Mouse (Mus musculus): ENCODE measurements around the gene Mrpl36. TPM values are rescaled to one million over a fixed set of nuclear protein-coding genes. Genes with fewer than 3 reads are reported as not detected.

Gene Mrpl36
- total RNA-seq (2017) = 40.0 and 53.1 TPM in 2 replicates

DNA sequence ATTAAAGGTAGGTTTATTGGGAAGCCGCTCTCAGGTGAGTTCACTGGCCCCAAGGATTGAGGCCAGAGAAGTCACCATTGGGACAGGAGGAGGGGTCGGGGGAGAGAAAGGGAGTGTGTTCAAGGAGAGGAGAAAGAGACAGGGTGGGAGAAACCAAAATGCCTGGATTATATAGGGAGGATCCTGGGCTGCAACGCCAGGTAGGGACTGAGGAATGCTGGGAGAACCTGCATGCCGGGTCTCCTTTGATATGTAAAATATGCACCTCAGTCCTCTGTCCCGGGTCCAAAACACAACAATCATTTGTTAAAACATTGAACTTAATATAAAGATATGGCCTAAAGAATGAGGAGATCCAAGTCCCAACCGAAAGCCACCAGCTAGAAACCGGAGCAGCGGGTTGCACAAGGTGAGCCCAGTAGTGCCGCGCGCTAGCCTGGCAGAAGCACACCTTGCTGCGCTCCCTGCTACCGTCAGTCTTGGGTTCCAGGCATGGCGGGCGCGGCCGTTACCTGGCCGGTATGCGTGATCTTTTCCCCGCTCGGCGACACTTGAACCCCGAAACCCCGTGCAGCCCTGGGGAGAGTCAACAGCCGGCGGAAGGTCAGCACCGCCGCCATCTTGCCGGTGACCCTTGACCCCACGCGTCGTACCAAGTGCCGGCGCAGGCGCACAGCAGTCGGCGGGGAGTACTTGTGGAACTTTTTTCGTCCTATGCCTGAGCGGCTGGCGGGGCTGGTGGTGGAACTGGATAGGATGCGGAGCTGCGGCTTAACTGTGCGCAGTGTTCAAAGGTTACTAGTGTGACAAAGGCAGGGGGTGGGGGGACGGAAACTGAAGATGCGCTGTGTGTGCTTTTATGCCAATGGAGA is at the start of gene Mrpl36, which contains the start of gene Ndufs6:
Gene Mrpl36 (plus strand): TSS at position 687 of the 872 bp plus-strand sequence.
Gene Ndufs6 (minus strand): TSS at position 716 of the 872 bp plus-strand sequence.
- peak; percentile 86 for ATAC-seq (replicated peaks; ENCODE audit: low read depth, poor library complexity, severe bottlenecking)

DNA sequence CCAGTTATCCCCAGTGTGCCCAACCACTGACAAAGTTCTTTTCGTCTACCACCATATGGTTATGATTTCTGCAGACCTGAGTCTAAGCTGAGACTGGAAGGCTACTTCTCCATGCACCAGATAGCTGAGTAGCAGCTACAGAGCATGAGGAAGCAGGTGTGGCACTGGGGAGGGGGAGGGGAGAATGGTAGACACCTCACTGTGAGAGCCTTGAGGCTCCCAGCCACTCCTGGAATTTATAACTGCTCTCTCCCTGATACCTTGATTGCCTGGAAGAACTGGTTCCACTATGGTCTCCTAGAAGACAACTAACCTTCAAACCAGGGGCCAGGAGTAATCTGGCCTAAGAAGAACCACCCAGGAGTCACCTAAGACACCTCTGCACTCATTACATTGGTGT is 49.1 kb upstream of the Mrpl36 start:
- ATAC-seq (replicated peaks; ENCODE audit: low read depth, poor library complexity, severe bottlenecking) = no peak

DNA sequence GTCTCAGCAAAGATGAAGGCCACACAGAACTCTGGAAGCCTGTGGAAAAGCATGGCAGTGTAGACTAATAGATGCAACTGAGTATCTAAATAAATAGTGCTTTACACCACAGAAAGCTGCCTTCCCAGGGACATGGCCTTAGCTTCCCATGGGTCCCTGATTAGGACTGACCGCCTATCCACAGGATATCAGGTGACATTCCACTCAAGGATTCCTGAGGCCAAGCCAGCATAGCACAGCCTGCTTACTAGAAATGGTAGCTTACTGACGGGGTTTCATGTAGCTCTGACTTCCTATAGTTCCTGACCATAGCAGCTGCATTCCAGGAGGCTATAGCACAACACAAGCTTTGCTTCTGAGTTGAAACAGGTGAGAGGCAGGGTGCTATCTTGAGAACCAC is 45.9 kb upstream of the Mrpl36 start:
- no peak for ATAC-seq (replicated peaks; ENCODE audit: low read depth, poor library complexity, severe bottlenecking)

DNA sequence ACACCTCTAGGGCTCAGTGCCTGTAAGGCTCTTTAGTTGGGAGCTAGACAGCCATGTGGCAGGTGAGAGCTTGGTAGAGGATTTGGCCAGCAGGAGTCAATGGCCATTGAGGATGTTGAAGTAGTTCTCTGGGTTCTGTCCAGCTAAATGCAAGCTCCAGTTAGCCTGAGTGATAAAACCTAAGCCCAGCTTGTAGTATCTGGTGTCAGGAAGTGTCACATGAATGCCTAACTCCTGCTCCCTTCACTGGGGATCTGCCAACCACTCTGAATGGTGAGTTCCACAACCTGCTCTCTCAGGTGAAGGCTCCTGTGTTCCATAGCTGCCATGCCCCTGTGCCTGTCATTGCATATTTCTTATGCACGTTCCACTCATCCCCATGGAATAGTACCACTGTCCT is 44.8 kb upstream of the Mrpl36 start:
- no peak for ATAC-seq (replicated peaks; ENCODE audit: low read depth, poor library complexity, severe bottlenecking)

DNA sequence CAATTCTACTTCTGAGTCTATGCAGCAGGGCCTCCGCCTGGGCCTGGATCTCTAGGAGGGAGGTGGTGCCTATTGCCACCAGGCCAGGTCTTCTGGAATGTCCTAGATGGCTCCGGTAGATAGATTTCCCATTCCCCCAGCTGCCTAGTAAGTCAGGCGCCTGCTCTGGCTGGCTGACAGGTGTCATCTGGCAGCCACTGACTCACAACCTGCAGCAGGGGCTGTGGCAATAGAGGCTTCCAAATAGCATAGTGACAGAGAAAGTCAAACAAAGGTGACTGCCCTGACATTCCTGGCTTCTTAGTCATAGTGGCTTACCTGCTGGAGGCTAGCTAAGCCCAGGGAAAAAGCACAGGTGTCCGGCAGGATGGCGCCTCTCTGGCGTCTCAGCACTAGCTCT is 38.1 kb upstream of the Mrpl36 start:
- ATAC-seq (replicated peaks; ENCODE audit: low read depth, poor library complexity, severe bottlenecking) = no peak

DNA sequence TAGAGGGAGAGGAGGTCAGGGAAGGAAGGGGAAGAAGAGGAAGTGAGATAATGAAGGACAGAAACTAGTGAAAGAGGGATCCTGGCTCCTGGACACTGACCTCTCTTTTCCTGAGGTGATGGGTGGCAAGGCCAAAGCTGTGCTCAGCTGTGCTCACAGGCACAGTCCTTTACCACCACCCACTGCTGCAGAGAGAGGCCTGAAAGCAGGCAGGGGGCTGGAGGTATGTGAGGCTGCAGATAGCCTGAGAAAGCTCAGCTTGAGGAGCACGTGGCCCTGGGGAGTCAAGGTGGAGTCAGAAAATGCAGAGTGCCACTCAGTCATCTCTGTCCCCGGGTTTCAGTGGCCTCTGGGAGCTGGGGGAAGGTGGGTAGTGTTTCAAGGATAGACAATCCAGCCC is 37.2 kb upstream of the Mrpl36 start:
- ATAC-seq (replicated peaks; ENCODE audit: low read depth, poor library complexity, severe bottlenecking) = no peak

DNA sequence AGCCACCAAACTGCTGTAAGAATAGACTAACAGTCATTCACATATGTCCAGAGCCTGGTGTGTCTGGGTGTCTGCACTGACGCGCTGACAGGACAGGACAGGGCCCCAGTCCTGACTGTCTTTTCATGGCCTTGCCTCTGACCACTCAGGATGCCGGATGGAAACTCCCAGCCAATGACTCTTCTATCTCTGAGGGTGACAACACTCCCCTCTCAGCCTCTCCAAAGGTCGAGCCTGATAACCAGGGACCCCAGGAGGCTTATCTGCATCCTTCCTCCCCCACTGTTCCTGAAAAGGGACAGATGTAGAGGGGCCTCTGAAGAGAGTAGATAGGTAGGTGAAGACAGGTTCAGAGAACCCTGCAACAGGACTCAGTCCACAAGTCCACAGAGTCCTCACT is 29.6 kb upstream of the Mrpl36 start:
- ATAC-seq (replicated peaks; ENCODE audit: low read depth, poor library complexity, severe bottlenecking) = no peak

DNA sequence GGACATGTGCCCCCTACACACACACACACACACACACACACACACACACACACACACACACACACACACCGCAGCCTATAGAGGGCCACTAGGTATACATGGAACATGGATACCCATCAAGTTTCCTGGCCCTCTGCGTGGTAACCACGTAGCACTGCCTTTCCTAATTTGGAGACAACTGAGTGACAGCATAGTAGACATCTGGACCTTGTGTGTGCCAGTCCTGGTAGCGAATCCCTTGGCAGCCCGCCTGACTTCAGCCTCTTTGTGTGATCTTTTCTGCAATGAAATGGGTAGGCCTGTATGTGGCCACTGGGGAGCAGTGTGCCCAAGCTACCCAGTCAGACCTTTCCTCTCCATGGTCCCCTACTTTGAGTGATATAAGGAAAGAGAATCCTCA is 29.0 kb upstream of the Mrpl36 start:
- ATAC-seq (replicated peaks; ENCODE audit: low read depth, poor library complexity, severe bottlenecking) = no peak

DNA sequence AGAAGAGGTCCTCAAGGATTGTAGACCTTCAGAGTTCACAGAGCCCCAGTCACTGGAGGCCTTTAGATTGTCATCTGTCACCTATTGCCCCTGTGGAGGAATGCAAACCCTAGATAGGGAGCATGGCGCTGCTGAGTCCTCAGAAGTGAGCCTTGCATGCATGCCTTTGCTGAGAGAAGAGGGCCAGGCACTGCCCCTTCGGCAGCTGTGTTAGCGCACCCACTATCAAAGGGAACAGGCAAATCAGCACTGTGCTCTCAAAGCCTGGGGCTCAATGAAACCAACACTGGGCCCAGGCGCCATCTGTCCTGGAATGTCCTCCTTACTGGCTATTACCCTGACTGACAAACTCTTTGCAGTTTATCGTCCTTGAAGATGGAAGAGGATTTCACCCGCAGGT is 23.6 kb upstream of the Mrpl36 start:
- ATAC-seq (replicated peaks; ENCODE audit: low read depth, poor library complexity, severe bottlenecking) = no peak

DNA sequence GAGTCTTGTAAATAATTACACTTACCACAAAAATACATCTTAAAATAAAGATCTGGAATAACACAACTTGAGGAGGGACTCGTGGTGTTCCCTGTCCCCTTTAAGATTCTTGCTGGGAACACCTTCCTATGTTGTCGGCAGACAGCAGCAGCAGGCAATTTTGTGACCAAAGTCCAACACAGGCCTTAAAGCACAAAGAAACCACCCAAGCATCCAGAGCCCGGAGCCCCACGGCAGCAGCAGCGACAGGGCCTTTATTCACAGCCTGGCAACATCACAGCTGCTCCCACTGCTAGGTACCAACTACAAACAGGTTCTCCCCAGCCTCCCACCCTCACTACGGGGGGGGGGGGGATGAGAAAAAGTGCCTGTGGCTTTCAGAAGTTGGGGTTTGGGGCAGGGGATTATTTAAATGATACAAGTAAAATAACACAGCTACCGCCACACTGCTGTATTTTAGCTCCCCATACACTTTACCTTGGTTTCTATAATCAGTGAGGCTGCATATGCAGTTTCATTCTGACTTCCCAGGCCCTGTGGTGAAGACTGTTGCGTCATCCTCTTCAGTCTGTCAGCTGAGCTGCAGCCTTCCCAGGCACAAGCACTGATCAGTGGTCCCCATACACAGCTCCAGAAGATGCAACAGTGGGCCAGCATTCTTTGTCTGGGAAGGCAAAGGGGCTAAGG is 22.8 kb upstream of the Mrpl36 start:
- ATAC-seq (replicated peaks; ENCODE audit: low read depth, poor library complexity, severe bottlenecking) = no peak

DNA sequence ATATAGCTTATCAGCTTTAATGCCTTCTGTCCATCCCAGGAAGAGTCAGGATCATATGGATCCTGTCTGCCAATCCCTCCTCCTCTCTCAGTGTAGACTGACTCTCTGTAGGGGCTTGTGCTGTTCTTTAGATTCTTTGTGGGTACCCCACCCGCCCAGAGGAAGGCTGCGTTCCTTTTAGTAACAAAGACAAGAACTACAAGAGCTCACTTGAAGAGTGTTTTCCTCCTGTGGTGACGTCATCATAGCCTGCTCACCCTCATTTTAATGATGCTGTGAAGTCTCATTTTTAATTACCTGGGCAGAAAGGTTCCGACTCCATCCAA is 22.3 kb upstream of the Mrpl36 start:
- ATAC-seq (replicated peaks; ENCODE audit: low read depth, poor library complexity, severe bottlenecking) = no peak

DNA sequence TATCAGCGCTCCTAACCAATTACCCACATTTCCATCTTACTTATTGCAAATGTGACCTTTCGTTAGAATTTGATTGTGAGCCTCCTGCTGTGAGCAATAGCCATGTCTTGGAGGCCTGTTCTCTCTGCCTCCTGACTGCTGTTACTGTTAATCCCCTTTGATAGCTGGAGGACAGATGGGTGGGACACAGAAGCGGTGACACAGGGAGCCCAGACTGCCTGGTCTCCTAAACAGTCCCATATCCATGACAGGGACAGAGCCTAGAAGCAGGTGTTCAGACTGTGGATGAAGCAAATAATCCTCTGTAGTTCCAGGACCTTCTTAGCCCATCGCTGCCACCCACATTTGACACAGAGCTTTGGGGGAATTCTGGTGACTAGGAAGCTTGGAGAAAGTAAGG is 21.9 kb upstream of the Mrpl36 start:
- no peak for ATAC-seq (replicated peaks; ENCODE audit: low read depth, poor library complexity, severe bottlenecking)

DNA sequence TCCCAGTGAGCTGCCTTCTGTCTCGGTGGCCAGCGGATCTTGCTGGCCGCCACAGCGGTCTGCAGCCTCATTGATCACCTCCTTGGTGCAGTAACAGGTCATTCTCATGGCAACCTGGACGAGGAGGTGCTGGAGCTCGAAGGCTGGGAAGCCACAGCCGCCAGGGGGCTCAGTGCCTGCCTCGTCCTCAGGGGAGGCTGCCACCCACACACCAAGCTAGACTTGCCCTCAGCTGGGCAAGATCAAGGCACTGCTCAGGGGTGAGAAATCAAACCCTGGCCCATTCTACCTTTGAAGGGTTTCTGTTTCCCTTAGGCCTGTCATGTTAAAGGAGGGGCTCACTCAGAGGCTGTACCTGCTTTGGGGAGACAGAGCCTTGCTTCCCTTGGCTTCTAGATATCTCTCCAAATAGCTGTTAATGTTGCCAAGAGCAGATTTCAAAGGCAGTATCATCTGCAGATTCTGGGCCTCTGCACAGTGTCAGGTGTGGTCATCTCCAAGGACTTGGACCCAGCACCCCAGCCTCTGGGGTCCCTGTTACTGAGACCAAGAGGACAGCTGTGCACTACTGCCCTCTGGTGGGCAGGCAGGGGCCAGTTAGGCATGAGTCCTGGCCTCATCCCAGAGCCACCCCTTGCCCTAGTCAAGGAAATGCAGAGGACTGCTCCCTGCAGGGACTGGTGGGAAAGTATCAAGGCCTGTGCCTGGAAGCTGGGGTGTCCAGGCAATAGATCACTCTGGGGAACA is 18.0 kb upstream of the Mrpl36 start:
- ATAC-seq (replicated peaks; ENCODE audit: low read depth, poor library complexity, severe bottlenecking) = peak; percentile 89

DNA sequence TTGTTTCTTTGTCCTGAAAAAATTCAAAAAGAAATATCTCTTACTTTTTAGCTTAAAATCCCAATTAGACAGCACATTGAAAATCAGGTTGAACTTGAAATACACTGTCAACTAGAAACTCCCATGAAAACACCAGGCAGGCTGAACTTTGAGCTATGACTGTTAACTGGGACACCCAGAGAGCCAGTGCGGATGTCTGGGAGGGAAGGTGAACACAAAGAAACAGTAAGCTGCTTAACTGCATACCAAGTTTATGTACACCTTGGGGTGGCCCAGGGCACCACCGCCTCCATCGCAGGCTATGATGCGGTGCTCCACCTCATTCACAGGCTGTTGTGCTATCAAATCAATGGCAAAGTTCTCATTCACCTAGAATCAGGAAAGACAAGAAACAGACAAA is 8.3 kb upstream of the Mrpl36 start:
- ATAC-seq (replicated peaks; ENCODE audit: low read depth, poor library complexity, severe bottlenecking) = no peak

DNA sequence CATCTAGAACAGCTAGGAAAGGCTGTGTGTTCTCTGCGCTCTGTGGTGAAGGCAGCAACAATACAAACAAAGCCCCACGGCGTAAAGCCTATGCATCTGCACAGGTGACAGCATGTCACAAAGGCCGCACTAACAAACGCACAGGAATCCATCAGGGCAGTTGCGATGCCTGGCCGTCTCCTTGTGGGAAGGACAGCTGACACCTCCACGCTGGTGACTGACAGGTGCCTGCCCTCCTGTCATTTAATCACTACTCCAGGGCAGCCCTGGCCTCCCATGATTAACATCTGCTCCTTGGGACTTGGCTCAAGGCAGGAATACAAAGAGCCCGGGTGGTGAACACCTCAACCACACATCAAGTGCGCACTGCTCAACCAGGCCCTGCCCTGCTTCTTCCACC is 5.7 kb upstream of the Mrpl36 start:
- ATAC-seq (replicated peaks; ENCODE audit: low read depth, poor library complexity, severe bottlenecking) = no peak

DNA sequence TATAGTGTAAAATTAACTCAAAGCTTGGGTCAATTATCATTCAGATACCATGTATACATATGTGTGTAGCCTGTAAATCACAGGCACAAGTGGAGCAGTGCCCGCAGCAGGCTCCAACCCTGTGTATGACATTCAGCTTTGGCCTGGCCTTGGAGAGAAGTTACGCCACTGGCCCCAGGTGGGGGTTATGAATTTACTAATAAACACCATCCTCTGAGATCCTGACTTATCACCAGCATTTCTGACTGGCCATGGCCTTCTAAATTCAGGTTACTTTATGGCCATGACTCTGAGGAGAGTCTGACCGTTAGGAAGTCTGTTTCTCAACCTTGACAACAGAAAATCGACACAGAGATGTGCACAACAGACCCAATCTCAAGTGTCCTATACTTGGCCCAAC is 4.9 kb upstream of the Mrpl36 start:
- ATAC-seq (replicated peaks; ENCODE audit: low read depth, poor library complexity, severe bottlenecking) = no peak

DNA sequence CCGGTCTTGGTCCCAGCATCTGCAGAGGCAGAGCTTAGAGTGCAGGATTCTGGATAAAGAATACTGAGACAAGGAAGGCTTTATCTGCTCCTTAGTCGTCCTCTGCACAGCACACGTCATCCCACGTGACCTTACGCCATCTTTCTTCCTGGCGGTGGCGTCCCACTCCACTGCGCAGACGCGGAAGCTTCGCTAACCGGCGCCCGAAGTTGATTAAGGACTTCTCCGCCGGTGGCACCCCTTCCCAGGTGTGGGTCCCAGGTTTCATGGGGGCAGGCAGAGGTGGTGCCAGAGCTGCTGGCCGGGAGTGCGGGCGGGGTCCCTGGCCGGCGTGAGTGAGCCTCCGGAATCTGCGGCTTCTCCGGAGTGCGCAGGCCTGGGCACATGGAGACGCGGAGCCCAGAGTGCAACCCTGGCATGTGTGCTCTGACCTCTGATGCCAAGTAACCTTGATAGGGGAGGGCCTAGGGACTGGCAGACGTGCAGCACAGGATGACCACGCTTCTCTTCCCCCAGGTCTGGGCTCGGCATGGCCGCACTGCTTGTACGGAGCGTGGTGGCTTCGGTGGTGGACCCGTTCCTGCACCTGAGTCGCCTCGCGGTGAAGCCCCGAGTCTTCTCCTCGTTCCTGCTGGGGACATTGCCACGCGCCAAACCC is 2.7 kb downstream of the Mrpl36 start:
- ATAC-seq (replicated peaks; ENCODE audit: low read depth, poor library complexity, severe bottlenecking) = peak; percentile 68

DNA sequence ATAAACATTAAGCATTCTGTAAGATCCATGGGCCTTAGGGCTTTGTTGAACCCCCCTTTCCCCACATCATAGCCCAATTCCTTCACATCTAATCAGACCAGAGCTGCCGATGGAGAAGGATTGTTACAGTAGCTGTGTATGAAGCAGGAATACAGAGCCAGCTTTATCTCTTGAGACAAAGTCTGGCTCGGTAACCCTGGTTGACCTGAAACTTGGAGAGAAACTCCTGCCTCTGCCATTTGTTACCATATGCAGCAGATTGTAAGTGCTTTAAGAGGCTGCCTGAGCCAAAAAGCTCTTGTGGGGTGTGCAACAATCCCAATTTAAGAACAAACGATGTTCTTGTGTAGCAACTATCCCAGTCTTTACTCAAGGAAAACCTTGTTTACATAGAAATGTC is 3.4 kb downstream of the Mrpl36 start:
- no peak for ATAC-seq (replicated peaks; ENCODE audit: low read depth, poor library complexity, severe bottlenecking)

DNA sequence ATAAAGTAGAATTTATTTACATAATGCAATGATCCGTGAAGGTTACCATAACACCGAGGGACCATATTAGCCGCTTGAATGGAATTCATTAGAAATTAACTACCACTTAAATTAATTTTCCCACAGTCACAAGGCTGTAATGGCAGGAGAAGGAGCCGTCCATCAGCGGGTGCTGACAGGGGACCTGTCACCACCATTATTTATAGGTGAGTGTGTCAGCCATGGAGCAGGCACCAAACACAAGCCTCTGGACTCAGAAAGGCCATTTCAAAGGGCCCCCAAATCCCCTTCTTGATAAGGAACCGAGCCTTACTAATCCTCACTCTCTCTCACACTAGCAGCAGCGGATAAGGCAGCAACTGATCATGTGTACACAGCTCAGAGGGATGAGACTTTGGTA is 8.4 kb downstream of the Mrpl36 start:
- no peak for ATAC-seq (replicated peaks; ENCODE audit: low read depth, poor library complexity, severe bottlenecking)

DNA sequence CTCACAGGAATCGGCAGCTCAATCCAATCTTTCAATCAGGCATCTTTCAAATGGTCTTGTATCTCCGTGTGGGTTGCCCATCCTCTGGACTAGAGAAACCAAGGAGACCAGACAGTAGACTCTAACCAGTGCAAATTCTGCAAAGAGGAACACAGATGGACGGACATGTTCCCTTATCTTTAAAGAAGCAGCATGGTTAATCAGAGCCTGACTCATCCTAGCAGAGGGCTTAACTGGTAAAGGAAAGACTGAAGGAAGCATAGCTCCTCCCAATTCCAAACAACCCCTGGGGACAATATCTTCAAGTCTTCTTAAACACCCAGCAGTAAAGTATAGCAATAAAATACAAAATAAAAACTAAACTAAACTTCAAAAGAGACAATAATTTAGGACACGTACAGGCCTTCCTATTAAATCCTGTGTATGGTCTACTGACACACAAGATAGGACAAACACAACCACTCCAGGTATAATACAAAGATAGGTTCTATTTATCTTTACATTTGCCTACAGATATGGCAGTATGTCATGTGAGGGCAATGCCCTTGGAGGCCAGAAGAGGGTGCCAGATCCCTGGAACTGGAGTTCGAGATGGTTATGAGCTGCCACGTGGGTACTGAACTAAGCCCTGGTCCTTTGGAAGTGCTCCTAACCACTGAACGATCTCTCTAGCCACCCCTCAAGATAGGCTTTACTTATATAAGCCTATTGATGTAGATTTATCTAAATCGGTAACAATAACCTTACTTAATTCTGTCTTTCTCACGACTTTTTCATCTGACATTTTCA is 17.0 kb downstream of the Mrpl36 start:
- peak; percentile 78 for ATAC-seq (replicated peaks; ENCODE audit: low read depth, poor library complexity, severe bottlenecking)
